Mouse (Mus musculus) CH12.LX (cell line): Measurements from ENCODE around the gene Ckmt1. TPM values are rescaled to one million over a fixed set of nuclear protein-coding genes. Genes with fewer than 3 reads are reported as not detected.
"Not testable (repeated sequence)": the region's sequence is repeated elsewhere in the genome, so short reads cannot be mapped to it uniquely, and the experiment has no call there.

Experiments
- DNase-seq: peaks from one replicate; pipeline ENCODE4 v3.0.0-alpha.2; 2013; ENCODE audit errors: extremely low read depth
- H3K27ac ChIP-seq: 2 replicates; pipeline ENCODE4 v1.5.1; 2012; ENCODE audit warnings: low read depth, mild to moderate bottlenecking, control low read depth, moderate library complexity; ENCODE audit not compliant: insufficient read depth
- H3K27me3 ChIP-seq: replicated peaks from 2 replicates; pipeline ENCODE3; 2012; ENCODE audit warnings: inconsistent platforms
- H3K36me3 ChIP-seq, 2 experiments: replicated peaks in 1 of 2; 2 replicates each; pipeline versions ENCODE3 to v1.6.1; 2012; ENCODE audit warnings: inconsistent platforms in 1 of 2, low read length in 1 of 2, mild to moderate bottlenecking in 1 of 2, mixed read lengths in 1 of 2, moderate library complexity in 1 of 2; ENCODE audit not compliant: control insufficient read depth in 1 of 2, insufficient read depth in 1 of 2
- H3K4me1 ChIP-seq, 2 experiments: 2 replicates each; pipeline ENCODE4 v1.6.1; 2012; ENCODE audit warnings: inconsistent platforms in 1 of 2, moderate library complexity in 1 of 2; ENCODE audit not compliant: insufficient read depth in 2 of 2, control insufficient read depth in 1 of 2
- H3K4me2 ChIP-seq: 2 replicates; pipeline ENCODE4 v1.6.1; 2012; ENCODE audit warnings: low read depth, mild to moderate bottlenecking, control low read depth; ENCODE audit not compliant: poor library complexity, insufficient read depth, severe bottlenecking
- H3K4me3 ChIP-seq, 3 experiments: fragments of 150-350 bp in 1 of 3; sonication (generic) in 1 of 3; replicated peaks in 1 of 3; 2 replicates each; pipeline versions ENCODE3 to v1.5.1; 2011 to 2012; ENCODE audit warnings: low read depth in 2 of 3, low read length in 2 of 3, mild to moderate bottlenecking in 2 of 3, moderate library complexity in 2 of 3, control low read depth in 1 of 3, improper control_type of control experiment in 1 of 3, inconsistent platforms in 1 of 3, mixed read lengths in 1 of 3; ENCODE audit not compliant: poor library complexity in 1 of 3
- H3K79me2 ChIP-seq: replicated peaks from 2 replicates; pipeline ENCODE4 v1.6.1; 2012; ENCODE audit warnings: mild to moderate bottlenecking, moderate library complexity; ENCODE audit not compliant: control insufficient read depth, poor library complexity, insufficient read depth, severe bottlenecking; ENCODE audit errors: extremely low read depth
- H3K9ac ChIP-seq: 2 replicates; pipeline ENCODE4 v1.6.1; 2012; ENCODE audit warnings: low read depth, mild to moderate bottlenecking, control low read depth, moderate library complexity; ENCODE audit not compliant: insufficient read depth
- H3K9me3 ChIP-seq: replicated peaks from 2 replicates; pipeline ENCODE3; 2012; ENCODE audit warnings: low read length, inconsistent platforms, mixed read lengths
- CHD2 ChIP-seq: IDR thresholded peaks from 2 replicates; pipeline ENCODE4 v1.6.1; 2011; ENCODE audit warnings: low read length, improper control_type of control experiment
- CTCF ChIP-seq, 2 experiments: IDR thresholded peaks in 1 of 2; conservative IDR thresholded peaks in 1 of 2; 2 replicates each; pipeline ENCODE4 v1.5.1; 2011 to 2012; ENCODE audit warnings: low read depth in 2 of 2, low read length in 2 of 2, improper control_type of control experiment in 1 of 2, inconsistent platforms in 1 of 2, mild to moderate bottlenecking in 1 of 2, moderate library complexity in 1 of 2
- E2F4 ChIP-seq: IDR thresholded peaks from 2 replicates; pipeline ENCODE4 v1.6.1; 2011; ENCODE audit warnings: low read depth, low read length, improper control_type of control experiment; ENCODE audit not compliant: insufficient replicate concordance
- ELF1 ChIP-seq: IDR thresholded peaks from 2 replicates; pipeline ENCODE4 v1.6.1; 2014; ENCODE audit warnings: low read depth, mild to moderate bottlenecking, inconsistent platforms, low read length, improper control_type of control experiment
- ETS1 ChIP-seq: conservative IDR thresholded peaks from 2 replicates; pipeline ENCODE4 v1.6.1; 2012; ENCODE audit warnings: low read depth, mild to moderate bottlenecking, inconsistent platforms, low read length, improper control_type of control experiment, moderate library complexity
- HCFC1 ChIP-seq: IDR thresholded peaks from 2 replicates; pipeline ENCODE4 v1.6.1; 2012; ENCODE audit warnings: low read depth, mild to moderate bottlenecking, inconsistent platforms, low read length, improper control_type of control experiment
- IRF4 ChIP-seq: IDR thresholded peaks from 2 replicates; pipeline ENCODE4 v1.6.1; 2014; ENCODE audit warnings: low read depth, mild to moderate bottlenecking, inconsistent platforms, low read length, improper control_type of control experiment
- MAX ChIP-seq: IDR thresholded peaks from 2 replicates; pipeline ENCODE4 v1.6.1; 2011; ENCODE audit warnings: low read length, improper control_type of control experiment
- MXI1 ChIP-seq: IDR thresholded peaks from 2 replicates; pipeline ENCODE4 v1.6.1; 2011; ENCODE audit warnings: mild to moderate bottlenecking, low read depth, low read length, improper control_type of control experiment
- NRF1 ChIP-seq: IDR thresholded peaks from 2 replicates; pipeline ENCODE4 v1.6.1; 2014; ENCODE audit warnings: low read depth, mild to moderate bottlenecking, inconsistent platforms, low read length, improper control_type of control experiment, moderate library complexity
- RAD21 ChIP-seq: IDR thresholded peaks from 2 replicates; pipeline ENCODE4 v1.6.1; 2011; ENCODE audit warnings: low read depth, mild to moderate bottlenecking, low read length, improper control_type of control experiment, moderate library complexity
- SIN3A ChIP-seq: IDR thresholded peaks from 2 replicates; pipeline ENCODE4 v1.6.1; 2012; ENCODE audit warnings: low read length, improper control_type of control experiment, inconsistent platforms
- SMC3 ChIP-seq: IDR thresholded peaks from 2 replicates; pipeline ENCODE4 v1.6.1; 2011; ENCODE audit warnings: low read depth, low read length, improper control_type of control experiment
- ZNF384 ChIP-seq: IDR thresholded peaks from 2 replicates; pipeline ENCODE4 v1.6.1; 2012; ENCODE audit warnings: low read depth, low read length, improper control_type of control experiment, inconsistent platforms
- dilution Hi-C: fragments of 300-500 bp; cut with MboI; formaldehyde crosslinking; loops from 2 replicates; pipeline ENCODE4 v1.14.3; 2020; ENCODE audit warnings: low sequenced_read_pairs; ENCODE audit not compliant: extremely low pct_unique_long_range_greater_than_20kb, extremely low pct_ligation_motif_present
- in situ Hi-C: fragments of 300-500 bp; cut with MboI; formaldehyde crosslinking; loops from 3 replicates; pipeline ENCODE4 v1.14.3; 2019; ENCODE audit warnings: low sequenced_read_pairs, low pct_ligation_motif_present, low pct_unique_long_range_greater_than_20kb, mixed read lengths
- polyA plus RNA-seq: library from polyadenylated mRNA; unstranded; fragments of >175 nt; gene quantifications from 2 replicates; pipeline ENCODE4 v1.2.1, GENCODE M21; 2012; ENCODE audit warnings: low read depth; ENCODE audit not compliant: insufficient read length
- total RNA-seq, 2 experiments: library from RNA; depleted of rRNA; stranded (reverse); fragments of 300-350 nt in 1 of 2; fragments of >200 nt in 1 of 2; gene quantifications; 2 replicates each; pipeline ENCODE4 v1.2.3; 2012 to 2014

Ckmt1 gene
- total and polyA plus RNA-seq, 3 experiments: 2.6 to 3.9 TPM; not detected in 1

- H3K27me3 ChIP-seq, dilution Hi-C loops: not testable (repeated sequence)
Measured at GRCm38 (mm10) chr2:121386961-121387575, 29.6 kb downstream of the Ckmt1 start, which contains the start of gene Strc. Gene Strc, minus strand, starts transcription at chr2:121387168.

DNA sequence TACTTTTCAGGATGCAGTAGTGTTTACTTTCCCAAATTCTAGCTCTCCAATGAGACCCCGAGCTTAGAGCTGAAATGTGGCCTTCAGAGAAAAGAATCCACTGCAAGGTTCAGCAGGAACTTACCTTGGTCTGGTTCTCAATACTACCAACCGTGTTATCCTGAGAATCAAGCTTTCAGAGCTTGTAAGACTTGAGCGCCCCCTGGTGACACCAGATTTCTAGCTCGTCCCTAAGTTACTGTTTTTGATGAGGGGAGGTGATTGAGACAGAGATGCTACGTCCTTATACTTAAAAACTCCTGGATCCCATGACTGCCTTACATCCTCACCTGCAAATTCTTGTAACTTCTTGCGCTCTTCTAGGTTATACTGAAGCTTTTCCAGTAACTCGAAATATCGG lies 39.1 kb downstream of the Ckmt1 start:
- no peak for TF ChIP-seq HCFC1
- no peak for TF ChIP-seq E2F4
- peak; percentile 84 for TF ChIP-seq RAD21
- TF ChIP-seq CTCF (conservative IDR thresholded peaks at IDR 0.05 in 1 of 2, IDR thresholded peaks at IDR 0.05 in 1 of 2; ENCODE audit: low read depth in 2 of 2, low read length in 2 of 2): peak; percentile 57 to 86; a peak in 3 of 4 replicates
- TF ChIP-seq SMC3: peak; percentile 70
- H3K9ac ChIP-seq: no peak overlapping the region
- no peak overlapping the region for H3K27ac ChIP-seq
- H3K27me3 ChIP-seq: no peaks in the 10 kb centered on the region
- no peaks in the 10 kb centered on the region for H3K4me1 ChIP-seq
- H3K9me3 ChIP-seq: no peaks in the 10 kb centered on the region
- no peak overlapping the region for H3K4me3 ChIP-seq
- no peak overlapping the region for H3K4me2 ChIP-seq
- peak; percentile 83 for DNase-seq
- H3K79me2 ChIP-seq: no peaks in the 10 kb centered on the region
- in situ Hi-C loops (no loop called here), dilution Hi-C loops (no loop called here)
- H3K36me3 ChIP-seq: peaks cover 0 to 8% of the 10 kb centered on the region in 2 experiments

More at GRCm38 (mm10) chr2:121386961-121387575, 29.6 kb downstream of the Ckmt1 start, which contains the start of gene Strc:
- H3K9ac ChIP-seq: peak within 1 kb of the TSS; percentile 94
- TF ChIP-seq MXI1 (peak; percentile 66), IRF4 (peak; percentile 63), MAX (0 out of 2 replicates have a peak, but pooled peaks have one; percentile 20), HCFC1 (peak; percentile 71), NRF1 (peak; percentile 69), SIN3A (peak; percentile 81), CHD2 (peak; percentile 50; the same call in 1 of the 2 replicates), ETS1 (peak; percentile 88), ELF1 (peak; percentile 27; the same call in 1 of the 2 replicates), ZNF384 (peak; percentile 29; the same call in 1 of the 2 replicates)
- DNase-seq: peak; percentile 79
- H3K4me2 ChIP-seq: peak within 1 kb of the TSS; percentile 38
- H3K36me3 ChIP-seq: peaks cover 2 to 11% of the 10 kb centered on the region in 2 experiments
- H3K9me3 ChIP-seq, H3K27ac ChIP-seq, in situ Hi-C loops: not testable (repeated sequence)
- H3K4me1 ChIP-seq: peaks cover 0 to 14% of the 10 kb centered on the region in 2 experiments; a peak in 1 of 4 replicates
- peak within 1 kb of the TSS; percentile 56 to 68 (median 68) for H3K4me3 ChIP-seq
- peaks cover 13% of the 10 kb centered on the region for H3K79me2 ChIP-seq
